Mouse (Mus musculus) liver, embryonic 13.5 days (tissue): ENCODE measurements around the gene Anln. TPM values are rescaled to one million over a fixed set of nuclear protein-coding genes. Genes with fewer than 3 reads are reported as not detected.

ENCODE experiments used
- ATAC-seq: fragments of 200-750 bp; cut with Nextera tagmentation; 2 replicates; pipeline ENCODE4 v1.8.0; 2017; ENCODE audit warnings: low read depth, mild to moderate bottlenecking, moderate number of reproducible peaks, moderate library complexity
- DNase-seq: peaks from one replicate; pipeline ENCODE4 v3.0.0; 2022
- H3K27ac ChIP-seq: fragments of 300-500 bp; sonication (generic); 2 replicates; pipeline ENCODE4 v1.5.1; 2015; ENCODE audit warnings: moderate library complexity, mild to moderate bottlenecking, inconsistent platforms
- H3K27me3 ChIP-seq: fragments of 300-500 bp; sonication (generic); 2 replicates; pipeline ENCODE4 v1.6.1; 2015; ENCODE audit warnings: mild to moderate bottlenecking, inconsistent platforms
- H3K36me3 ChIP-seq: fragments of 300-500 bp; sonication (generic); 2 replicates; pipeline ENCODE4 v1.6.1; 2015; ENCODE audit warnings: mild to moderate bottlenecking, inconsistent platforms
- H3K4me1 ChIP-seq: fragments of 300-500 bp; sonication (generic); replicated peaks from 2 replicates; pipeline ENCODE4 v1.6.1; 2015; ENCODE audit warnings: inconsistent platforms
- H3K4me2 ChIP-seq: fragments of 300-500 bp; sonication (generic); 2 replicates; pipeline ENCODE4 v1.6.1; 2015; ENCODE audit warnings: inconsistent platforms, mild to moderate bottlenecking, moderate library complexity
- H3K4me3 ChIP-seq: fragments of 300-500 bp; sonication (generic); replicated peaks from 2 replicates; pipeline ENCODE4 v1.5.1; 2015; ENCODE audit warnings: mild to moderate bottlenecking, inconsistent platforms
- H3K9ac ChIP-seq: fragments of 300-500 bp; sonication (generic); 2 replicates; pipeline ENCODE4 v1.6.1; 2015; ENCODE audit warnings: mild to moderate bottlenecking, inconsistent platforms
- H3K9me3 ChIP-seq: fragments of 300-500 bp; sonication (generic); replicated peaks from 2 replicates; pipeline ENCODE4 v1.6.1; 2016; ENCODE audit warnings: inconsistent platforms
- WGBS: fragments of 180-500 bp; shearing (Covaris S2); methylation state at CpG from one replicate; pipeline ENCODE4 v1.1.7; 2015; ENCODE audit not compliant: insufficient replicate concordance; 5-methylcytosine and 5-hydroxymethylcytosine counted together
- polyA plus RNA-seq: library from polyadenylated mRNA; unstranded; fragments of >200 nt; fragmentation: Nextera tagmentation; extraction: Ambion mirVana; gene quantifications from 2 replicates; pipeline ENCODE4 v1.2.1, GENCODE M21; 2015

The Anln gene
- 23.1 and 31.6 TPM in 2 replicates for polyA plus RNA-seq

GRCm38 (mm10) chr9:22389021-22389476 is at the start of gene Anln:
TSS of gene Anln (minus strand) at chr9:22389188.
- ATAC-seq (peak; percentile 95), DNase-seq (peak; percentile 91)
- H3K4me3 ChIP-seq = peak within 1 kb of the TSS; percentile 98
- peak within 1 kb of the TSS; percentile 98 for H3K27ac ChIP-seq
- H3K4me1 ChIP-seq = peaks cover 47% of the 10 kb centered on the region
- no peaks in the 10 kb centered on the region for H3K27me3 ChIP-seq
- H3K9ac ChIP-seq = peak within 1 kb of the TSS; percentile 99
- 0% methylated on average over 44 of the region's 44 CpGs for WGBS
- H3K9me3 ChIP-seq = no peaks in the 10 kb centered on the region
- peaks cover 15% of the 10 kb centered on the region for H3K36me3 ChIP-seq
- peak within 1 kb of the TSS; percentile 97 for H3K4me2 ChIP-seq

GRCm38 (mm10) chr9:22434101-22434500 is 45.1 kb upstream of the Anln start:
- 80% methylated on average over 2 of the region's 2 CpGs for WGBS

GRCm38 (mm10) chr9:22433221-22433620 is 44.2 kb upstream of the Anln start:
- Histone ChIP-seq H3K4me1 (peaks cover 21% of the 10 kb centered on the region), H3K27ac (no peak overlapping the region), H3K36me3 (no peaks in the 10 kb centered on the region), H3K4me3 (no peak overlapping the region), H3K9ac (no peak overlapping the region), H3K27me3 (no peaks in the 10 kb centered on the region), H3K9me3 (no peaks in the 10 kb centered on the region), H3K4me2 (no peak overlapping the region)
- DNase-seq = no peak
- 61% methylated on average over 2 of the region's 2 CpGs for WGBS
- ATAC-seq = no peak

More at GRCm38 (mm10) chr9:22434101-22434500, 45.1 kb upstream of the Anln start:
- Histone ChIP-seq H3K27me3 (no peaks in the 10 kb centered on the region), H3K9me3 (no peaks in the 10 kb centered on the region), H3K9ac (no peak overlapping the region), H3K27ac (no peak overlapping the region), H3K4me1 (peaks cover 13% of the 10 kb centered on the region), H3K36me3 (no peaks in the 10 kb centered on the region), H3K4me3 (no peak overlapping the region), H3K4me2 (no peak overlapping the region)
- ATAC-seq = no peak
- DNase-seq = no peak

- no peak for DNase-seq
- Histone ChIP-seq H3K36me3 (no peaks in the 10 kb centered on the region), H3K9me3 (no peaks in the 10 kb centered on the region), H3K27ac (no peak overlapping the region), H3K9ac (no peak overlapping the region), H3K4me3 (no peak overlapping the region), H3K27me3 (no peaks in the 10 kb centered on the region), H3K4me1 (peaks cover 26% of the 10 kb centered on the region), H3K4me2 (peak overlapping the region; percentile 33)
- peak; percentile 39; the same call in 1 of the 2 replicates for ATAC-seq
- 13% methylated on average over 5 of the region's 5 CpGs for WGBS
Observed at GRCm38 (mm10) chr9:22430315-22430840, 41.4 kb upstream of the Anln start.

- H3K4me2 ChIP-seq = peak overlapping the region; percentile 33
- no peaks in the 10 kb centered on the region for H3K9me3 ChIP-seq
- H3K4me3 ChIP-seq = no peak overlapping the region
- H3K4me1 ChIP-seq = peaks cover 30% of the 10 kb centered on the region
- no peaks in the 10 kb centered on the region for H3K27me3 ChIP-seq
- no peak overlapping the region for H3K9ac ChIP-seq
- no peaks in the 10 kb centered on the region for H3K36me3 ChIP-seq
- DNase-seq (no peak), ATAC-seq (no peak)
- H3K27ac ChIP-seq = no peak overlapping the region
- 47% methylated on average over 15 of the region's 15 CpGs for WGBS
Observed at GRCm38 (mm10) chr9:22429533-22430241, 40.7 kb upstream of the Anln start.

- no peak for ATAC-seq
- Histone ChIP-seq H3K4me2 (no peak overlapping the region), H3K4me1 (peaks cover 36% of the 10 kb centered on the region), H3K9me3 (no peaks in the 10 kb centered on the region), H3K36me3 (no peaks in the 10 kb centered on the region), H3K27me3 (no peaks in the 10 kb centered on the region), H3K27ac (no peak overlapping the region; the same call in 1 of the 2 replicates), H3K4me3 (no peak overlapping the region), H3K9ac (no peak overlapping the region)
- 74% methylated on average over 14 of the region's 14 CpGs for WGBS
- no peak for DNase-seq
Observed at GRCm38 (mm10) chr9:22428666-22429410, 39.9 kb upstream of the Anln start.

GRCm38 (mm10) chr9:22428028-22428665 is 39.2 kb upstream of the Anln start:
- no peak overlapping the region for H3K4me3 ChIP-seq
- WGBS = 38% methylated on average over 4 of the region's 4 CpGs
- peaks cover 36% of the 10 kb centered on the region for H3K4me1 ChIP-seq
- no peak overlapping the region; the same call in 1 of the 2 replicates for H3K27ac ChIP-seq
- H3K36me3 ChIP-seq = no peaks in the 10 kb centered on the region
- H3K9ac ChIP-seq = no peak overlapping the region
- no peaks in the 10 kb centered on the region for H3K9me3 ChIP-seq
- H3K27me3 ChIP-seq = no peaks in the 10 kb centered on the region
- H3K4me2 ChIP-seq = no peak overlapping the region
- ATAC-seq (no peak; the same call in 1 of the 2 replicates), DNase-seq (no peak)

GRCm38 (mm10) chr9:22424719-22425118 is 35.7 kb upstream of the Anln start:
- H3K4me1 ChIP-seq = peaks cover 39% of the 10 kb centered on the region
- DNase-seq (no peak), ATAC-seq (no peak)
- H3K4me2 ChIP-seq = no peak overlapping the region
- no peak overlapping the region for H3K27ac ChIP-seq
- WGBS = 66% methylated on average over 4 of the region's 4 CpGs
- no peaks in the 10 kb centered on the region for H3K9me3 ChIP-seq
- H3K4me3 ChIP-seq = no peak overlapping the region
- no peaks in the 10 kb centered on the region for H3K27me3 ChIP-seq
- no peaks in the 10 kb centered on the region for H3K36me3 ChIP-seq
- H3K9ac ChIP-seq = no peak overlapping the region

- H3K4me3 ChIP-seq = no peak overlapping the region
- no peaks in the 10 kb centered on the region for H3K9me3 ChIP-seq
- no peak overlapping the region for H3K27ac ChIP-seq
- no peaks in the 10 kb centered on the region for H3K36me3 ChIP-seq
- no peak overlapping the region for H3K4me2 ChIP-seq
- no peak for DNase-seq
- no peak overlapping the region for H3K9ac ChIP-seq
- peaks cover 36% of the 10 kb centered on the region for H3K4me1 ChIP-seq
- no peak for ATAC-seq
- no peaks in the 10 kb centered on the region for H3K27me3 ChIP-seq
- WGBS = 54% methylated on average over 10 of the region's 10 CpGs
Observed at GRCm38 (mm10) chr9:22424196-22424595, 35.2 kb upstream of the Anln start.

GRCm38 (mm10) chr9:22423507-22423906 is 34.5 kb upstream of the Anln start:
- Histone ChIP-seq H3K27me3 (no peaks in the 10 kb centered on the region), H3K9me3 (no peaks in the 10 kb centered on the region), H3K4me3 (no peak overlapping the region), H3K9ac (no peak overlapping the region), H3K36me3 (no peaks in the 10 kb centered on the region), H3K4me1 (peaks cover 31% of the 10 kb centered on the region), H3K27ac (no peak overlapping the region), H3K4me2 (no peak overlapping the region)
- no peak for DNase-seq
- no peak for ATAC-seq
- WGBS = 47% methylated on average over 1 of the region's 1 CpGs

GRCm38 (mm10) chr9:22422559-22422958 is 33.6 kb upstream of the Anln start:
- Histone ChIP-seq H3K4me1 (peaks cover 23% of the 10 kb centered on the region), H3K36me3 (no peaks in the 10 kb centered on the region), H3K27ac (no peak overlapping the region), H3K27me3 (no peaks in the 10 kb centered on the region), H3K9me3 (no peaks in the 10 kb centered on the region), H3K9ac (no peak overlapping the region), H3K4me2 (no peak overlapping the region), H3K4me3 (no peak overlapping the region)
- no peak for ATAC-seq
- no peak for DNase-seq
- WGBS = 61% methylated on average over 1 of the region's 1 CpGs
